Mouse (Mus musculus) lung, adult 18-20 months (tissue): ENCODE data around the gene Sipa1l1.

Experiments
- DNase-seq, 2 experiments: peaks; one replicate each; pipeline ENCODE4 v3.0.0; 2022; ENCODE audit warnings: mixed read lengths in 2 of 2

The Sipa1l1 gene

DNA sequence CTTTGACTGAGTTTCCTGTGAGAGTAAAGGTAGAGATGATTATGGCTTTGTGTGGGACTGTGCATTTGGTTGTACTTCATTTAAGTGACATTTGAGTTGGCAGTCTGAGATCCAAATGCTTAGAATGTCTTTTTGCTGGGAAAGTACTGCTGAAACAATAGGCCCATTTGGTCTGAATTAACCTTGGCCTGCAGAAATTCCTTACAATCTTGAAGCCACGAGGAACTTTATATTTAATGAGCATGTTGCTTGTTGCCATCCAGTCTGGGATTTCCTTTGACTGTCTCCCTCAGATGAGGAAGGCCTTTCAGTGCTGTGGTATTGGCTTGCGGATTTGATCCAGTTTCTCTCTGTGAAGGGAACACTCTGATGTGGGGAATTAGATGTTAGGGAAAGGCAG lies 43.9 kb downstream of the Sipa1l1 start:
- no peak for DNase-seq

DNA sequence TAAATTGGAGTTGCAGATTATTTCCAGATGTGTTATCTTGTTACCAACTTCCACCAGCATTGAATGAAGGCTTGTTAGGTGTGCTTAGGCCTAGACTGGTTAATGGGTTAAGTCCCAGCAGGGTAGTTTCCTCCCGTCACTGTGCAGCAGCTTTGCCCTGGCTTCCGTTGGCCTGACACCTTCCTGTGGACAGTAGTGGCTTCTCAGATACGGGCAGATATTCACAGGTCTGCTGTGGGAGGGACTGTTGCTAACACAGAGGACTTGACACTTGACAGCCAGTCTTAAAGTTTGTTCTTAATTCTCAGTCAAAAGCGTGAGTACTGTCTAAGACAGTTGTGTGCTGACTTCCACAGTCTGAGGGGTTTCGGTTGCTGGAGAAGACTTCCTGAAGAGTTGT lies 45.8 kb downstream of the Sipa1l1 start:
- no peak for DNase-seq

DNA sequence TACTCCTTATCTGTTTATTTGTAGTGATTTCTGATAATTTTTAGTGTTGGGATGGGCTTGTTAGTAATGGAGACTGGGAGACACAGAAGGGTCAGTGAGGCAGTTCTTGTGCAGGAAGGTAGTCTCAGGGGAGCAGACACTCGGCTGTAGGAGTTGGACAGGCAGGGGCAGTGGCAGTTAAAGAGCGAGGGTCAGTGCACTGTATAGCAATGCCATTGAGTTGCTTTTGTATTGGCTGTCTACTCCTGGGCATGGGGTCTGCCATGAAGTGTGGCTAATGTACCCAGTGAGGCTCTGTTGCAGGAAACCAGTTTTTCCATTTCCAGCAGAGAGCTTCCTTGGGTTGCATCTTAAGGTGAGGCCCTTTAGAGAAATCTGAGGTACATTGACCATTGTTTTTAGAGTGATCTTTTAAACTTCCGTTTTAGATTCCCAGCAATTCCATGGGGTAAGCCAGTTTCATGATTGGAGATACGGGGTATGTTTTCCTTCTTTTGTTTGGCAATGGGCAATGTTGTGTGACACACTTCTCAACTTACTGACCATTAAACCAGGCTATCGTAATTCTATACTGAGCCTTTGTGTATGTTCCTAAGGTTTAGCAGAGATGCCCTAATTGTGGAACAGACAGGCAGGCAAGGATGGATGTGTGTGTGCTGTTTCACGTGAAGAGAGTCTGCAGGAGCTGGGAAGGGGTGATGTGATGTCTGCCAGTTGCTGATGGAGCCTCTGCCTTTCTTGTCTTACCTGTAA lies 47.9 kb downstream of the Sipa1l1 start:
- DNase-seq = no peak

DNA sequence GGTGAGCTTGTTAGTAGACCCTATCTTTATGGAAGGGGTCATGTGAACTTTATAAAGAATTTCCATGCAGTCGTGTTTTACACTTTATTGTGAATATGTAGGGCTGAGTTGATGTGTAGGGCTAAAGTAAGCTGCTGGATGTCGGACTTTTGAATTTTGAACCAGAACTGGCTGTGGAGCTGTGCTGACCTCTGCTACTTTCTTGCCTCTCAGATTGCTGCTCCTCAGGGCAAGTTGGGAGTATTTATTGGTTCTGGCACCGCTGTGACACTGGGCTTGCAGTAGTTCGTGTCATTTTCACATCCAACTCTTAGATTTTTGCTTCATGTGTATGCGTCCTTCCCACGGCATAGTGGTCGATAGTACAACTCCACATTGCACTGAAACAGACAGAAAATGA lies 49.1 kb downstream of the Sipa1l1 start:
- no peak for DNase-seq

DNA sequence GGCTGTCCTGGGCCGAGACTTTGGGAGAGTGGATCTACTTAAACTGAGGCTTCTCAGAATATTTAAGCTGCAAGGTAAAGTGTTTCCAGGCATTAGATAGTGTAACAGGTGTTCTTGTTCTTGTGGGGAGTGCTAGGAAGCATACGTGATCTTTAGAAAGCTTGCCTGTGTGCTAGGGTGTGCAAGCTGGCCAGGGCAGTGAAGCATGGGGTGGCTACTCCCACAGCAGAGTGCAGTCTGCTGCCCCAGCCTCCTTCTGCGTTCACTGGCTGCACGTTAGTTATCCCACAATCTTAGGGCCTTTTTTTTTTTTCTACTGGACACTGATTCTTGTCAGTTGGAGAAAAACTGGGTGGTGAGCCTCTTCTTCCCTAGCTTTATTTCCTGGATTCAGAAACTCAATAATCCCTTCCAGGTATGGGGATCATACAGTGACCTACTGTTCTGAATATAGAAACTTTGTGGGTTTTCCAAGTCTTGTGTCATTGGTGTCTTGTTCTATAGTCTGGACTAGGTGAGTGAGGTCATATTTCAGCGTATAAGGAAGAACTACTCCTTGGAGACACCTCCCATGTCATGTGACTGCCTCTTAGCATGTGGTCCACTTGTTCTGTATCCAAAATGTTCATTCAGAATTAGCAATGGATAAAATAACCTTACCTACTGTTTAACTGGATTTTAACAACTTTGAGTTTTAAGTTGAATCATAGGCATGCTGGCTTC lies 51.4 kb downstream of the Sipa1l1 start:
- no peak for DNase-seq

DNA sequence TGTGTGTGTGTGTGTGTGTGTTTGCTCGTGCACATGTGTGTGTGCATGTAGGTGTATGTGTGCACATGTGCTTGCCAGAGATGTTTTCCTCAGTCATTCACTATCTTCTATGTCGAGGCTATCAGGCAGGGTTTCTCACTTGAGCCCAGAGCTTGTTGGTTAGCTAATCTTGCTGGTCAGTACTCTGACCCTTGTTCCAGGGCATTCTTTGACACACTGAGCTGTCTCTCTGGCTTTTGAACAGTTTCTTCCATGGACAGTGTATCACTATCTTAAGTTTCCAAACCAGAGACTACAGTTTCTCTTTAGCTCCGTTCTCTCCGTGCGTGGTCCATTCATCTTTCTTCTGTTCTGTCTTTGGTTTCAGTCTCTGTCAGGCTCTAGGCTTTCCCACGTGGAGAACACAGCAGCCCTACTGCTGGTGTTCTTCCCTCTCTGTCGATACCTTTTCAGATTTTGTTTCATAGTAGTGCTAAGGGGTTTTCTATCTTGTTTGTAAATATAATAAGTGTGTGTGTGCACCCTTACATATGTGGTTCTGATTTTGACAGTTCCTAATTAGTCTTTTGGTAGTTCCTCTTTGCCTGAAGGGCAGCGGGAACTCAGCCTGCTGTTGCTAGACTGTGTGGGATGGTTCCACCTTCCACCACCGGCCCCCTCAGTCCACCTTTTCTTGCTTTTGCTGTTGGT lies 54.2 kb downstream of the Sipa1l1 start:
- DNase-seq = no peak

DNA sequence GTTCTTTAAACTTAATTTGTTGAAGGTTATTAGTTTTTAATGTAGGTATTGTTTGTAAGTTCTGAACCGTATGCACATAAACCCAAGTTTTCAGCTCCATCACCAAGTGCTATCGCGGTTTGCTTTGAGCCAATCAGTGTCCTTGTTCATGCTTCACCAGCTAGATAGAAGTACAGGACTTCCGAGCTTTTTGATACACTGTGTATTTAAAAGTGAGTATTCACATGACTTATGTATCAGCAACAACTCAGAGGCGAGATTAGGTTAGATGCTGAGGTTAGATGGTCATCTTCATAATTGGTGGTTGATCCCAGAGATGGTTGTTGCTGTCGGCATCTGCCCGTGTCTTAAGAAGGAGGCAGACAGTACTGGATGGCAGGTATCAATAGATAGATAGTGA lies 55.7 kb downstream of the Sipa1l1 start:
- no peak for DNase-seq

DNA sequence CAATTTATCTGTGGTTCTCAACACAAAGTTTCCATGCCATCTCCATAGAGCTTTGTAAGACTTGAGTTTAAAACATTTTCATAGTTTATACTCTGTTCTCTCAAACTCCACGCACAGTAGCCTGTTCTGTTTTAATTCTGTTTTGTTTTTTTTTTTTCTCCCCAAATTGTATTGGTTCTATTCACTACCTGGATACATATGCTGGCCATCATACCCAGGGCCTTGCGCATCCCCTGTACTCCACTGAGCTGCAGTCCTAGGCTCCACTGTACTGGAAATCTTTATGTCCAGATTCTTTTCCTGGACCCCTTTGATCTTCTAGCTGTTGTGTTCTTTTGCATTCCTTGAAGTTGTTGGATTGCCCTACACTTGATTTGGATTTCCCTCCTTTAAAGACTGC lies 56.2 kb downstream of the Sipa1l1 start:
- DNase-seq = no peak

DNA sequence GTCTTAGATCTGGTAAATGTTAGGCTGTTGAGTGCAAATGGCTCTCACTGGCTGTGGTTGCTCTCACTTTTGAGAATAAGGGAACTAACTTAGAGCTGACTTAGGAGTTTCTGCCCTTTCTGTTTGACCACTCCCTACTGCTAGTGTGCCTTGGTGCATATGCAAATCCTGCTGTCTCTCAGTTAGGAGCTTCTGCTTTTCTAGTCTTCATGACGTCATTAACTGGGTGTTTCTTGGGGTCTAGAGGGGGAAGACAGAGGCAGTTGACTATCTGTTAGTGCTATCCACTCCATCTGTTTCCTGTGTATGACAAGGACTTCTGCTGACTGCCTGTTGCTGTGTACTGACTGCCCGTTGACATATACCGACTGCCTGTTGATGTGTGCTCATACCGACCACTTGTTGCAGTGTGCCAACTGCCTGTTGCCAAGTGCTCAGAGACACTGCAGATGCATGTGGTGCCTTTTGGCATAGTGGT lies 56.7 kb downstream of the Sipa1l1 start:
- DNase-seq = peak; percentile 31 to 50

DNA sequence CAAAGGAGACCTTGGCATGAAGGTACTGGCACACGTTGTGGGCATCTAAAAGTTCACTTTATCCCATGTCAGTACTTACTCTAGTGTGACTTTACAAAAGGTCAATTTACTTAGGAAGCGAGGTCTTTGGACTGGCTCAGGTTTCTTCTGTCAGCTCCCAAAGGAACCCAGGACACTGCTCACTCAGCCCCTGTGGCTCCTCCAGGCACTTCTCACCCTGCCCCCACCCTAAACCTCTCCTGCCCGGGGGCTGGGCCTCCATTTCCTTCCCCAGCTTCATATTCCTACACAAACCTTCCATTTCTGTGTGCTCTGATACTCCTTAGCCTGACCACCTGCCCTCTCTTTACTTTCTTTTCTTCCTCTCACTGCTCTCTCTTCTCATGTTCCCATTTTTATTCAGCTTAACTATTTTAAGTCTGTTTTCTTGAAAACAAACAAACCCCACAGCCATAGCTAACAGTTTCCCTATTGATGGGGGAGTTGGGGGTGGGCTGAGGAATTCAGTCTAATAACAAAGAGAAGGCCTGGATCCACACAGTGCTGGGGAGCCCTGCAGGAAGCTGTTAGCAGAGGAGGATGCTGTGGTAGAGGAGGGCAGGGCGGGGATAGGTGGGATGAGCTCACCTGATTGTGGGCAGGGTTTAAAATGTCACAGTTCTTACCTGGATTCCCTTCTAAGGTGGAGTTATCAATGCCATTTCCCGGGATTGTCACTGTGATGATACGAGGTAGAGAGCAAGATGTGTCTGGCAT lies 57.4 kb downstream of the Sipa1l1 start:
- DNase-seq = no peak

DNA sequence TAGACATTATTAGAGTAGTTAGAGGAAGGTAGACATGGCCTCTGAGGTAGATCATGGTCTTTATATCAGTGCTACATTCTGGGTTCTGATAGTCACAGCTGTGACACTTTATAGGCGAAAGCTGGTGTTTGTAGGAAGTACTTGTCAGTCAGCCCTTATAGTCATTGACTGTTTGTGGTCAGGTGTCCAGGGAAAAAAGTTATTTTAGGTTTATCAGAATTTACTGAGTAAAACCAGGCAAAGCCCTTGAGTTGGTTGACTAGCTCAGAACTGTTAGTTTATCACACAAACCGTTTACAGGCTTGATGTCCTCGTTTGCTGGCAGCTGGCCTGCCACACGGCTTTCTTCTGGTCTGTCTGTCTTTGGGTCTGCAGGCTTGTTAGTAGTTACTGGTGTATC lies 61.0 kb downstream of the Sipa1l1 start:
- no peak for DNase-seq

DNA sequence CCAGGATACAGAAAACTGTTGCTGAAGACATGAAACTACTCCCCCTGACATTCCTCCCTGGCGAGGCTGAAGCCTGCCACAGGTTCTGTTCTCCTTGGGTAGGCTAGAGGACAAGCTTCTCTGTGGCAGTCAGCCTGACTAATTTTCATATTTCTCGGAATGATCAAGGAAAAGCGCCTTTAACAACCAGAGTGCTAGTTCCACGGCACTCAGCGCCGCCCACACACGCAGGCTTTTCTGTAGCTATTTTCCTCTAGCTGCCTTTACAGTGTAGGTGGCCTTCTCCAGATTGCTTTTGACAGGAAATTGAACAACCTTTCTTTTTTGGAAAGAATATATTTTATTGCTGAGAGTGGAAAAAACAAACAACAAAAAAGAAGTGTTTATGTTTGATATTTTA lies 62.1 kb downstream of the Sipa1l1 start:
- DNase-seq = no peak

DNA sequence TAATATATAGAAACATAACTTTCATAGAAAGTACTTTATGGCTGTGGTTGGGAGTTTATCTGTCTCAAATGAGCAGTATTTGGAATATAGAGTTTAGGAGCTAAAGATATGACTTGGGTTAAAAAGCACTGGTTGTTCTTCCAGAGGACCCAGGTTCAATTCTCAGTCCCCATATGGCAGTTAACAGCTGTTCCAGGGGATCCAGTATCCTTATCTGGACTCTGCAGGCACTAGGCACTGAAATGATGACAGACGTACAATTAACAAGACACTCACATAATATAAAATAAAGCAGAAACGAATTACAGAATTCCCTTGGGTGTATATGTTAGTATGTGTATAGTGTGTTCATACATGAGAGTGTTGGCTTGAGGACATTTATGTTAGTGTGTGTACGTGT lies 64.1 kb downstream of the Sipa1l1 start:
- DNase-seq = no peak

DNA sequence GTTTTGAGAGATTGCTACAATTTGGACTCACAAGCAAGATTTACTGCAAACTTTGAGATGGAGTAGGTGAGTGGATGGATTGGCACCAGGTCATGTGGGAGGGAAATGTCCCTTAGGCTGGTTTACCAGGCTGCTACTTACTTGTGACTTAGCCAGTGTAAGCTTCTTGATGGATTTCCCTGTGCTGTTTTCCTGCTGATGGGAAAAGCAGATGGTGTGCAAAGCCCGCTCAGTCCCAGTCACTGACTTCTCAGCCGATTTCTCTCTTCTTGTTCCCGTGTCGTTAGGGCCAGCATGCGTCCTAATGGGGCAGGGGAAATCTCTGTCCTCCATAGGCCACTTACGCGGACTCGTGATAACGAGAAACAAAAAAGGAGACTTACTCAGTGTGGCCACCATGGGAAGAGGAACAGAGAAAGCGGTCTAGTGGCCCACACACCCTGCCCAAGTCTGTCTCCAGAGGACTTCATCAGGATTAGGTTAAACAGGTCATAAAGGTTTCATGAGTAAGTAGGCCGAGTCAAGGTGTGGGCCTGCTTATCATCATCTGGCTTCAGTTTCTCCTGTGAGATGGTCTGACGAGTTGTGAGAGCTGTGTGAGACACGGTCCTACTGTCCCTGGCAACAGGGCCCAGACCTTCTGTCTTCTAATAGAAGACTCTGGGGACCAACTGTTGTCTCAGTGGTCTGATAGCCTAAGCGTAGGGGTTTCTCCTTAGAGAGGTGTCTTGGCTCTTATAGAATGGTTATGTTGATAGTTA lies 65.5 kb downstream of the Sipa1l1 start:
- no peak for DNase-seq

DNA sequence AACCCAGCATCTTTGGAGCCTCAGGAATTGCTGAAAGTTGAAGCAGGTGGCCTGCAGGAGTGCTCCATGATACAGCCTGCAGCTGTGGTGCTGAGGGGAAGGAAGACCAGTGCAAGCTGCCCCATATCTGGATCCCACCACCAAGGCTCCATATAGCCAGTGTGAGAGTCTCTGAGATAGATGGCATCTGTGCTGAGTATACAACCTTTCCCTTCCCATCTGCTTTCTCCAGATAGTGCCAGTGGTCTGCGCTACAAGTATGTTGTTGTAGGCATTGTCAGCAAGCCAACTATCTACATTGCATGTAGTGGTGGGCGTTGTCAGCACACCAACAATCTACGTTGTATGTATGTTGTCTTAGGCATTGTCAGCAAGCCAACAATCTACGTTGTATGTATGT lies 68.0 kb downstream of the Sipa1l1 start:
- no peak for DNase-seq

DNA sequence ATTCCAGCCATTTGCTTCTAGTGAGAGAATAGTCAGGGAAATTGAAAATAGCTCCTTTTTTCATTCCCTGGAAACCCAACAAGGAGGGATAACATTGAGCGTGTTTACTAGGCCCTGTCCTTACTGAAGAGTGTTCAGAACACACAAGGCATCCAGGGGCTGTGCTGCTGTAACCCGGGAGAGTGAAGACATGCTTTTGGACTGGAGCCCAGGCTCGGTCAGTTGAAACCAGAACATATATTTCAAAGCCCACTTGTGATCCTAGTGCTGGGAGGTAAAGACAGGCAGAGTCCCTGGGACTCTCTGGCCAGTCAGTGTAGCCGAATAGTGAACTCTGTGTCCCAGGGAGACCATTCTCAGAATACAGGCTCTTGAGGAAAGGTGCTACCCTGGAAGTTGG lies 68.8 kb downstream of the Sipa1l1 start:
- peak in 1 of 2 experiments; percentile 43 for DNase-seq

DNA sequence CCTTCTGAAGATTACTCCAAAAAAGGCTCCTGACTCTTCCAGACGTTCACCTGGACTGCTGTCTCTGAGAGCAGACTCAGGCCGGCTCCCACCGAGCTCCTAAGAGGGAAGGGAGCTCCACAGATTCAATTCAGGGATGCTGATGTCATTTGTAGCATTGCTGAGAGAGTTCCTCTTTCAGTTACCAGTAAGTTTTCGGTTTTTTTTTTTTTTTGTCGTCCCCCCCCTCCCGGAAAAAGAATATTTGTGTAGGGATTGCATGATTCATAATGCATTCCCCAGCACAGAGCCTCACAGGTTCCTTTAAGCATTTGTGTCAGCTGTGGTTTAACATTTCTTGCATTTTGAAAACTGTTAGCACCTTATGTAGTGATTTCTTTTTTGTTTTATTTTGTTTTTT lies 71.6 kb downstream of the Sipa1l1 start:
- DNase-seq = no peak

DNA sequence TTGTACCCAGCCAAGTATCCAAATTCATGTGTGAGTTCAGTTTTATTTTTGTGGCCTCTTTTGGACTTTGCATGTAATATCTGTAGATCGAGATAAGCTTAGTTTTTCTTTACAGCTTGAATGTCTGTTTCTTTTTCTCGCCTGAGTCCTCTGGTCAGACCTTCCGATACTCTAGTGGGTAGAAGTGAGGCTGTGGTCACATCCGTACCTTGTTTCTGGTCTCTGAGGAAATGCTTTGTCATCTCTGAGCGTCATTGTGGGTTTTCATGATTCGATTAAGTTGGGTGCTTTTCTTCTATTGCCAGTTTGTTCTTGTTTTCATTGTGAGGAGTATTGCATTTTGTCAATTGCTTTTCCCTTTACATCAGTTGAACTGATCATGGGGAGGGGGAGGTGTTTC lies 76.1 kb downstream of the Sipa1l1 start:
- no peak for DNase-seq

DNA sequence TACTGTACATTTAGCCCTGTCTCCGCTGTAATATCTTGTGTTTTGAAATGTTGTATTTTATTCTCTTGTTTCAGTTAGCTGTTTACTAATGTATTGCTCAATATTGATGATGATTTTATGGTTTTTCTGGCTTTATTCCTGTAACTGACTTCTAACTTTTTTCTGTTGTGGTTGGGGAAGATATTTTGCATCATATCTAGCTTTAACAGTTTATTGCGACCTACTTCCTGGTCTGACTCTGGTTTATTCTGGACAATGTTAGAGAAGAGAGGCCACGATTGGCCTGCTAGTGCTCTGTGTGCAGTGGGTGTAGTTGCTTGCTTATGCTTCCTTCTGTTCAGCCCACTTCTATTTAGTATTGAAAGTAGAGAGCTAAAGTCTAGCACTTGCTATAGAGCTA lies 77.3 kb downstream of the Sipa1l1 start:
- DNase-seq = no peak

DNA sequence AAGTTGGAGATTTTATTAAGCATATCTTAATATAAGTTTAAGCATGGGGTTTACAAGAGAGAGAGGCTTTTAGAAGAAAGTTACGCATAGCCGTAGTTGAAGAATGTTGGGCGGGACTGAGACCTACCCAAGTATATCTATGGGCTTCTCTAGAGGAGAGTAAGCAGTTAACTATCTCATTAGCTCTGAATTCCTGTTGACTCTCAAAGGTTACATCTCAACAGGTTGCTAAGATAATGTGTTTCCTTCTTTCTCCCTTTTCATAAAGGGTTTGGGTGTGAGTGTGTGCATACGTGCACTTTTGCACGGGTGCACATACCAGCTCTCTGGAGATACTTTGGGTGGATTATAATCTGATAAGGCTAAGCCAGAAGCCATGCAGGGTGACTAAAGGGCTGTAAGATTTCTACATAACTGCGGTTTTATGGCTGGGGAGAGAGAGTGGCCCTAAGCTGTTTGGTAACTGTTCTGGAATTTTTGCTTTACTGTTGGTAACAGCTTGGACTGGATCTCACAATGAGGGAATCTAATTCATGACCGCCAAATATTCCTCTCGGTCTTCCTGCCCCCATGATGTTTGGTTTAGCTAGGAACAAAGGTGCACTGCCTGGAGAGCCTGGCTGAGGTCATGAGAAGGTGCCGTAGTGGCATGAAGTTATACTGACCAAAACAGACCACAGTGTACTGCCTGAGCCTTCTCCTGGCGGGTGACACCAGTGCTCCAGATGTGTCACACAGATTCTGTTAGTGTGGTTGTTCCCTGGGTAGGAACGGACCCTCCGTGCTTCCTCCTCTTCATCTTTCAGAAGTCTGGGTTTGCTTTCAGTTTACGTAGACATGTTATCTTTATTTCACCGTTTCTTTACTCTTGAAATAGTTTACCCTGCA lies 78.5 kb downstream of the Sipa1l1 start:
- no peak for DNase-seq

DNA sequence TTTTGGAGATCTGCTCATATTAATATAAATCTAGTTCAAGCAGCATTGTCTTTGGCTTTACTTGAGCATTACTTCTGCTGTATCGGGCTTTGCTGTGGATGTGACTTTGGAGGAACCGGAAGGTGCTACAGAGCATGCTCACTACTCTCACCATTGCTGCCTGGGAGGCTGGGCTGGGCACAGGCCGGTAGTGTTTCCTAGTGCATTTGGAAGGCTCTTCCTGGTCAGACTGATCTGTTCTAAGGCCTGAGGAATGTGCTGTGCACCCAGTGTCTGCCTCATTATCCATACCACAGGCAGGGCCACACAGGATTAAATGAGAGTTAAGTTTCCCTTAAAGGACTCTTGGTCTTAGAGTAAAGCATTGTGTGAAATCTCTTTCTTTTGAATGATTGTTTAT lies 79.4 kb downstream of the Sipa1l1 start:
- DNase-seq = no peak
